Mouse (Mus musculus) midbrain, embryonic 14.5 days (tissue): Measurements from ENCODE around the gene Spata7. TPM values are rescaled to one million over a fixed set of nuclear protein-coding genes. Genes with fewer than 3 reads are reported as not detected.
A peak's percentile ranks its signal among the peaks of the same experiment; 100 is the strongest.

ENCODE experiments used
- ATAC-seq: fragments of 200-750 bp; cut with Nextera tagmentation; 2 replicates; pipeline ENCODE4 v1.8.0; 2017; ENCODE audit warnings: moderate number of reproducible peaks, moderate library complexity; ENCODE audit not compliant: low FRiP score, low TSS enrichment
- DNase-seq: peaks from one replicate; pipeline ENCODE4 v3.0.0-alpha.2; 2015
- H3K27ac ChIP-seq: fragments of 300-500 bp; sonication (generic); replicated peaks from 2 replicates; pipeline ENCODE4 v1.5.1; 2014; ENCODE audit warnings: mild to moderate bottlenecking, low read depth, low read length, moderate library complexity
- H3K27me3 ChIP-seq: fragments of 300-500 bp; sonication (generic); 2 replicates; pipeline ENCODE4 v1.6.1; 2014; ENCODE audit warnings: low read length, control low read depth, mixed read lengths; ENCODE audit not compliant: control insufficient read depth, insufficient read depth
- H3K36me3 ChIP-seq: fragments of 300-500 bp; sonication (generic); 2 replicates; pipeline ENCODE4 v1.6.1; 2014; ENCODE audit warnings: low read length, control low read depth; ENCODE audit not compliant: control insufficient read depth, insufficient read depth
- H3K4me1 ChIP-seq: fragments of 300-500 bp; sonication (generic); 2 replicates; pipeline ENCODE4 v1.6.1; 2014; ENCODE audit warnings: mild to moderate bottlenecking, antibody characterized with exemption, low read length, control low read depth; ENCODE audit not compliant: control insufficient read depth, insufficient read depth
- H3K4me2 ChIP-seq: fragments of 300-500 bp; sonication (generic); 2 replicates; pipeline ENCODE4 v1.6.1; 2014; ENCODE audit warnings: mild to moderate bottlenecking, low read length, moderate library complexity
- H3K4me3 ChIP-seq: fragments of 300-500 bp; sonication (generic); replicated peaks from 2 replicates; pipeline ENCODE4 v1.5.1; 2014; ENCODE audit warnings: low read depth, low read length
- H3K9ac ChIP-seq: fragments of 300-500 bp; sonication (generic); replicated peaks from 2 replicates; pipeline ENCODE4 v1.6.1; 2014; ENCODE audit warnings: mild to moderate bottlenecking, low read length, moderate library complexity
- H3K9me3 ChIP-seq: fragments of 300-500 bp; sonication (generic); 2 replicates; pipeline ENCODE4 v1.6.1; 2016; ENCODE audit warnings: low read length, control low read depth, mixed read lengths; ENCODE audit not compliant: control insufficient read depth
- WGBS: fragments of 180-500 bp; shearing (Covaris S2); extraction: QIAGEN DNeasy Blood & Tissue Kit; methylation state at CpG from one replicate; pipeline ENCODE4 v1.1.7; 2014; 5-methylcytosine and 5-hydroxymethylcytosine counted together
- polyA plus RNA-seq: library from polyadenylated mRNA; unstranded; fragments of >200 nt; fragmentation: Nextera tagmentation; extraction: Ambion mirVana; gene quantifications from 2 replicates; pipeline ENCODE4 v1.2.1, GENCODE M21; 2014

Gene Spata7
- polyA plus RNA-seq, 1 experiment from 2014 or later = 29.4 TPM

DNA sequence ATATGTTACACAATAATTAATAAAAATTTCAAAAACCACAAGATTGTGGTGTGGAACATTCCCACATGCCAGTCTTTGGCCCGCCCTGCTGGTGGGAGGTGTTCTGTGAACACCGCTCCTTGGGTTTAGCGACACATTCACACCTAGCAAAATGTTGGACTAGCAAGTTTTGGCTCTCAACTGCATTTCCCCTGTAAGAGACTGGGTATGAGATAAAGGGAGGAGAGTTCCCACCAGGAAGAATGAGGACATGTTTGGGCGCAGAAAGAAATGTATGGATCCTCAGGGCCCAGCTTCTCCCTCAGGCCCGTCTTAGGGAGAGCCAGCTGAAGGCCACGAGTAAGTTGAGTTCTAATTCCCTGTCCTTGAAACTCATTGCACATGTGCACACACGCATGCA, 34.7 kb downstream of the Spata7 start:
- no peak for ATAC-seq
- no peaks in the 10 kb centered on the region for H3K27me3 ChIP-seq
- no peak overlapping the region for H3K4me3 ChIP-seq
- peaks cover 48% of the 10 kb centered on the region for H3K36me3 ChIP-seq
- no peak overlapping the region for H3K9ac ChIP-seq
- no peak overlapping the region for H3K27ac ChIP-seq
- H3K4me2 ChIP-seq = no peak overlapping the region
- no peaks in the 10 kb centered on the region for H3K4me1 ChIP-seq
- H3K9me3 ChIP-seq = no peaks in the 10 kb centered on the region
- no peak for DNase-seq
- 96% methylated on average over 7 of the region's 7 CpGs for WGBS

DNA sequence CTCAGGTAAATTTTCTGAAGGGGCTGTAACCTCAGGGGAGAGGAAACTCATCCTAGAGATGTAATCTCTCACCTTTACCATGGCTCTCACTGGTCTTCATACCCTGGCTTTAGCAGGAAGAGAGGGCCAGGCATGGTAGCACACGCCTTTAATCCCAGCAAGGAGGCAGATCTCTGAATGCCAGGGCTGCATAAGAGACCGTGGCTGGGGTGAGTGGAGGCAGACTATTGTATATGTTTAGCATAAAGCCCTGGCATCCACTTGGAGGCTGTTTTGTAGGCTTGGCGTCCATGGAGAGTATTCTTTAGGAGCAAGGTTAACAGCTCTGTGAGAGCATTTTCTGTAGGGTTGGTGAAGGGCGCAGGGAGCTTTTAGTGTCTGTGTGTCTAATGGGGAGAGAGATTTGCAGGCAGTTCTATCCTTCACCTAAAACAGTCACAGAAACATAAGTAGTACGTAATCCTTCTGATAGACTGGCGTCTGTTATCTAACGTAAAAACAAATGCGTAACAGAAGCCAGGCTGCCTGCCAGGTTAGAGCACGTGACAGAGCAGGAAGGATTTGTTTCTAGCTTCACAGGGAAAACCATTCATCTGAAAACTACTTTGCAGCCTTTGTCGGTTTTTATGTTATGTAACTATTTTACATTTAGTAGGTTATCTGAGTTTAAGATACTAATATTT, 40.3 kb downstream of the Spata7 start:
- Histone ChIP-seq H3K27me3 (no peaks in the 10 kb centered on the region), H3K4me3 (no peak overlapping the region), H3K4me1 (no peaks in the 10 kb centered on the region), H3K9ac (no peak overlapping the region), H3K27ac (no peak overlapping the region), H3K9me3 (no peaks in the 10 kb centered on the region), H3K4me2 (no peak overlapping the region), H3K36me3 (peaks cover 32% of the 10 kb centered on the region)
- peak; percentile 31 for DNase-seq
- ATAC-seq = no peak
- 79% methylated on average over 10 of the region's 10 CpGs for WGBS

DNA sequence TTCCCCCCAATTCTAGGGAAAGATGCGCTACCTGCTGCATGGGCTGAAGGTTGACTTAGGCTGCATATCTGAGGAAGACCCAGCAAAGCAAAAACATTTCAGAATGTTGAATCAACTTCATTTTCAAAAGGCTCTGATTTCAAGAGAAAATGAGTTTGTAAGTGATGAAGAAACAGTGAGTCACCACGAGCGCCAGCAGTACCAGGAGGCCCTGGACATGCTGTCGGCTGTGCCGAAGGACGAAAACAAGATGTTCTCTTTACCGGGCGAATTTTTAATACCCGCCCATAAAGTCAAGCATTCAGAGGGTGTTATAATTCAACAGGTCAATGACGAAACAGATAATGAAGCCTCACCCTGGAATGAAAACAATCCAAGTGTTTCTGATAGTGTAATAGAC, 41.1 kb downstream of the Spata7 start:
- WGBS = 94% methylated on average over 10 of the region's 10 CpGs
- no peaks in the 10 kb centered on the region for H3K4me1 ChIP-seq
- H3K9ac ChIP-seq = no peak overlapping the region
- H3K4me2 ChIP-seq = no peak overlapping the region
- H3K27me3 ChIP-seq = no peaks in the 10 kb centered on the region
- peaks cover 27% of the 10 kb centered on the region for H3K36me3 ChIP-seq
- no peak overlapping the region for H3K4me3 ChIP-seq
- no peaks in the 10 kb centered on the region for H3K9me3 ChIP-seq
- ATAC-seq (no peak), DNase-seq (no peak)
- H3K27ac ChIP-seq = no peak overlapping the region

DNA sequence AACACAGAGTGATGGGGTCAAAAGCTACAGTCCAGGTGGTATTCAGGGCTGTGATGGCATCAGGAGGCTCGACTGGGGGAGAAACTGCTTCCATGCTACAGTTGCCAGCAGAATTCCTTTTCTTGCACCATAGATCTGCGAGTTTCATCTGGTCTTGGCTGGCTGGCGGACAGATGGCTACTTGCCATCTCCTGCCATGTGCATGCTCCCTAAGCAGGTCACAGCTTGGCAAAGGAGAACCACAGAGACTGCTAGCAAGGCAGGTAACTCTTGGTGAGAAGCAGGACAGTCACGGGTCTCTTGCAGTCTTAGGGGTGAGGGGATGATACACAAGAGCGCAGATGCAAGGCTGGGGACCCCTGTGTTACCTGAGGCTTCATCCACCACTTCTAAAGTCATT, 41.9 kb downstream of the Spata7 start:
- peaks cover 24% of the 10 kb centered on the region; the same call in 1 of the 2 replicates for H3K36me3 ChIP-seq
- ATAC-seq = no peak
- no peaks in the 10 kb centered on the region for H3K4me1 ChIP-seq
- no peak overlapping the region for H3K9ac ChIP-seq
- no peaks in the 10 kb centered on the region for H3K9me3 ChIP-seq
- no peak overlapping the region for H3K27ac ChIP-seq
- no peak overlapping the region for H3K4me3 ChIP-seq
- H3K27me3 ChIP-seq = no peaks in the 10 kb centered on the region
- no peak overlapping the region for H3K4me2 ChIP-seq
- no peak for DNase-seq
- WGBS = 90% methylated on average over 5 of the region's 5 CpGs

DNA sequence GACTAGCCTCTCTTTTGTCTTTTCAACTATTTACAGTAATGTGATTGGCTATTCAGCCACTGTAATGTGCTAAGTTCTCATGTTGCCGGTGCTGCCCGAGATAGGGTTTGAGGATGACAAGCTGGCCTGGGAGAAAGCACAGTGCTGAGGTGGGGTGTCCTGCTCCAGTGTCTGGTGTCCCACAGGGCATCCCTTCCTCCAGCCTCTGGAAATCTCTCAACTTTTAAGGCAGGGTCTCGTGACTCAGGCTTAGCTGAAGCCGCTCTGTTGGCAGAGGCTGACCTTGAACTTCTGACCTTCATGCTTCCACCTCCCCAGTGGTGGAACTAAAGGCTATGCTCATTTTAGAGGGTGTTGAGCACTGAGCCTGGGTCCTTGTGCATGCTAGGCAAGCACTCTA, 42.5 kb downstream of the Spata7 start:
- ATAC-seq = no peak
- H3K27me3 ChIP-seq = no peaks in the 10 kb centered on the region

DNA sequence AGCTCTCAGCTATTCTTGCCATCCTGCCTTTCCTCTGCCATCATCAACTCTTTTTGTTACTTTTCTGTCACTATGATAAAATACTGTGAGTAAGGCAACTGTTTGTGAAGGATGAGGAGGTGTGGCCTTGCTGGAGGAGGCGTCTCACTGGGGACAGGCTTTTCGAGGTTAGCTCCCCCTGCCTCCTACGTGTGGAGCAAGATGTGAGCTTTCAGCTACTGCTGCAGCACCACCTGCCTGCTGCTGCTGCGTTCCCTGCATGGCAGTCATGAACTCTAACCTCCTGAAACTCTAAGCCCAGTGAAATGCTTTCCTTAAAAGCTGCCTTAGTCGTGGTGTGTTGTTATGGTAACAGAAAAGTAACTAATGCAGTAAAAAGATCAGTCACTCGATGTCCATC, 45.9 kb downstream of the Spata7 start:
- Histone ChIP-seq H3K4me3 (no peak overlapping the region), H3K36me3 (peaks cover 35% of the 10 kb centered on the region), H3K4me1 (no peaks in the 10 kb centered on the region), H3K27me3 (no peaks in the 10 kb centered on the region), H3K4me2 (no peak overlapping the region), H3K9me3 (no peaks in the 10 kb centered on the region), H3K27ac (no peak overlapping the region), H3K9ac (no peak overlapping the region)
- no peak for ATAC-seq
- 61% methylated on average over 6 of the region's 6 CpGs for WGBS
- no peak for DNase-seq

More for the DNA sequence above, 42.5 kb downstream of the Spata7 start:
- Histone ChIP-seq H3K27ac (no peak overlapping the region), H3K9ac (no peak overlapping the region), H3K4me3 (no peak overlapping the region), H3K9me3 (no peaks in the 10 kb centered on the region), H3K4me2 (no peak overlapping the region), H3K36me3 (peaks cover 20% of the 10 kb centered on the region; the same call in 1 of the 2 replicates), H3K4me1 (no peaks in the 10 kb centered on the region)
- 94% methylated on average over 4 of the region's 4 CpGs for WGBS
- no peak for DNase-seq

DNA sequence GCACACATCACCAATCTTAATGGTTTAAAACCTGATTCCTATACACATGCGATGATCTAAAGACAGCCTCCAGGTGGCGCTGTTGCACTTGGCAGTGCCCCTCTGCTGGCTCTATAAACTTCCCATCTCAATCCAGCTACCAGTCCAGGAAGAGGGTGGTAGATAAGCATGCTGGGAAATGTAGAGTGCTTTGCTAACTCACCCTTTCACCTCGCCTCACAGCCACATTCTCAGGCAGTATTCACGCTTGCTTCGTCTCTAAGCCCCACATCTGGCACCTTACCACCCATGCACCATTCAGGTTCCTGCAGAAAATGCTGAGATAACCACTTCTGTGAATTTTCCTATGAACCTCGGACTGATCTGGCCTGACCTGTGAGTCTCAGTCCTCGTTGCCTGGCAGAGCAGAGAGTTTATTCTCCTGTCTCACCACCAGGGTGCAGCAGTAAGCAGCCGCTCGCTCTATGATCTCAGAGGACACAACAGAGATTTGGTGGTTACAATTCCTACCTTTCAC, 46.7 kb downstream of the Spata7 start:
- no peaks in the 10 kb centered on the region for H3K9me3 ChIP-seq
- DNase-seq (peak; percentile 86), ATAC-seq (peak; percentile 76)
- H3K4me3 ChIP-seq = 0 out of 2 replicates have a peak overlapping the region, but pooled peaks have one; percentile 12
- H3K4me2 ChIP-seq = peak overlapping the region; percentile 41
- 15% methylated on average over 9 of the region's 9 CpGs for WGBS
- peaks cover 35% of the 10 kb centered on the region for H3K36me3 ChIP-seq
- H3K27ac ChIP-seq = peak overlapping the region; percentile 49; the same call in 1 of the 2 replicates
- H3K27me3 ChIP-seq = no peaks in the 10 kb centered on the region
- no peak overlapping the region for H3K9ac ChIP-seq
- H3K4me1 ChIP-seq = no peaks in the 10 kb centered on the region

DNA sequence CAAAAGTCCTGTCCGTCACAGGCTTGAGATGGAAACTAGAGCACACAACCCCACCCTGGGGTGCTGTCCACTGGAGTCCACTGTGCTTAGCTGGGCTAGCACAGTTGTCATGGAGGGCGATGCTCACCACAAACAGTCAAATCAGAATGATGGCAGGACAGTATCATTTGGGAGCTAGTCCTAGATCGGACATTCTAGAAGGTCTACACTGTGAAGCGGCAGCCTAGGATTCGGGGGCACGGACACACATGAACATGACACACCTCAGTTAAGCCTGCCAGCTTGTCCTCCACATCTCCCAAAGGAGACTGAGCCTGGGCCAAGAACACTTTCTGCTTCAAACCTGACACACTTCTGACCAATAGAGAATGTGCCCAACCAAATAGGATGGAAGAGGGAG, 48.9 kb downstream of the Spata7 start:
- DNase-seq = no peak
- Histone ChIP-seq H3K27me3 (no peaks in the 10 kb centered on the region), H3K9ac (no peak overlapping the region), H3K36me3 (peaks cover 33% of the 10 kb centered on the region), H3K4me3 (no peak overlapping the region), H3K9me3 (no peaks in the 10 kb centered on the region), H3K4me2 (no peak overlapping the region), H3K4me1 (no peaks in the 10 kb centered on the region), H3K27ac (no peak overlapping the region)
- ATAC-seq = no peak
- 96% methylated on average over 6 of the region's 6 CpGs for WGBS

DNA sequence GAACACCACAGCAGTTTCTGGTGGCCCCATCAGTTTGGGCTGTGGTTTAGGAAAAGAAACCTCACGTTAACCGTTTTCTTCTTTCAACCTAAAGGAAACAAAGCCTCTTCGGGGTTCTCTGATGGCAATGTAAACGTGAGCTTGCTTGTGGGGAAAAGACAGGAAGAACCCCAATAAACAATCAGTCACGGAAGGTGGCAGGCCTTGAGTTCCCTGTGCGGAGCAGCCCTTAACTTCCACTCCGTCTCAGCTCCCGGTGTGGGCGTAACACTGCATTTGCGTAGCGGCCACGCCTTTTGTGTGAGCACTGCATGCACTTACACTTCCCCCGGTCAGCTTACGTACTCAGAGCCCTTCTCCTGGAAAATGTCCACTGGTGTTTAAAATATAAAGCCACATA, 49.4 kb downstream of the Spata7 start:
- Histone ChIP-seq H3K4me1 (no peaks in the 10 kb centered on the region), H3K9me3 (no peaks in the 10 kb centered on the region), H3K36me3 (peaks cover 37% of the 10 kb centered on the region), H3K4me2 (no peak overlapping the region), H3K9ac (no peak overlapping the region), H3K27ac (no peak overlapping the region), H3K27me3 (no peaks in the 10 kb centered on the region), H3K4me3 (no peak overlapping the region)
- DNase-seq (no peak), ATAC-seq (no peak)
- WGBS = 63% methylated on average over 14 of the region's 14 CpGs
